Mouse (Mus musculus): ENCODE results near the gene Fgfr2. TPM values are rescaled to one million over a fixed set of nuclear protein-coding genes. Genes with fewer than 3 reads are reported as not detected.
A peak's percentile ranks its signal among the peaks of the same experiment; 100 is the strongest.

Gene Fgfr2
- total RNA-seq, 2 experiments from 2014 or later: 2.1 to 3.9 TPM

GRCm38 (mm10) chr7:132753518-132754388 is 369.4 kb downstream of the Fgfr2 start:
- no peak for DNase-seq
- intact Hi-C loops (cut with DNase I): no loop called here

DNA sequence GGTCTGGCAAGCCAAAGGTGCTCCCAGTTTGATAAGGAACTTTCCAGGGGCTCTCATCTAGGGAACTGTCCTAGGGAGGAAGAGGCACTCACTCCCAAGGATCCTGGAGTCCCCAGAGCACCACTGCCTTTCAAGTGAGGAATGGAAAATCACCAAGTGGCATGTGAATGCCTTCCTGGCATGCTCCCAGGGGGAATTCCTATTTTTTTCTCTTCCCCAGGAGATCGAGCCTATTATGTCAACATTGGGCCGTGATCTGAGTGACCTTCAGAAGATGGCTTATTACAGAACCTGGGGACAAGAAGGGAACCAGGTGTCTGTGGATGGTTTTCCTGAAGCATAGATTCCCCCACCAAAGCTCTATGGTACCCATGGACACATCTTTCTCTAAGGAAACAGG is 371.4 kb downstream of the Fgfr2 start:
- DNase-seq: no peak
- intact Hi-C loops (cut with DNase I): no loop called here

- no peak for DNase-seq
- intact Hi-C loops (cut with DNase I): no loop called here
Observed at GRCm38 (mm10) chr7:132749504-132749903, 373.6 kb downstream of the Fgfr2 start.

GRCm38 (mm10) chr7:132748076-132748769 is 374.9 kb downstream of the Fgfr2 start:
- intact Hi-C loops (cut with DNase I): no loop called here
- peak; percentile 36 to 50 for DNase-seq

DNA sequence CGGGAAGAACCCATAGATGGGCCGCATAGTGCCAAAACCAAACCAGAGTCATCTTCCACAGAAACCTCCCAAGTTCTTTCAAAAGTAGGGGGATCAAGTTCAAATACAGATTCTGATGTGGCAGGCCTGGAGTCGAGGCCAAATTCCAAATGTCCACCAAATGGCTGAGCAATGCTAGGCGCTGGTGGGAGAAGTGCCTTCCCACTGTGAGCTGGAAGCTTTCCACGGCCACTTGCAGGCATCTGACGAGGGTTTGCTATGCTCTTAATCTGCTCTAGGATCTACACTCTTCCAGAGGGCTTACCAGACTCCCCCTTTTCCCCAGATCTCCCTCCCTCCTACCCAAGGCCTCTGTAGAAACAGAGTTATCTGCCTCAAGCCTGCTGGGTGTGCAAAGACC is 376.1 kb downstream of the Fgfr2 start:
- intact Hi-C loops (cut with DNase I): no loop called here
- DNase-seq: no peak

DNA sequence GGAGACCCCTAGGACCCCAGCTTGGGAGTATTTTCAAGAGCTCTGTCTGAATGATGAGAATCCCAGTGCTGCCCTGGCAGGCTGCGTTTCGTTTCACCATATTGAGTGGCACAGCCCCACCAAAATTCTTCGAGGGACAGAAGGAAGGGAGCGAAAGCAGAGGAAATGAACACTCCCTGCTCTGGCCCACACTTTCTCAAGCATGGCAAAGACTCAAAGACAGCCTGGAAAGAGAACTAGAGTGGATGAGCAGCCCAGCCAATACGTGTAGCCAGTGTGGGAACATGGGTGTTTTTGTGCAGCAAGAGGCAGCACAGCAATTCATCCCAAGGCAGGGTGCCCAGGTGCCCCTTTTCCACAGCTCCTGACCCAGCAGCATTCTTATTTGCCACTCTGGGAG is 380.2 kb downstream of the Fgfr2 start:
- intact Hi-C loops (cut with DNase I): no loop called here
- no peak for DNase-seq

GRCm38 (mm10) chr7:132739829-132740228 is 383.3 kb downstream of the Fgfr2 start:
- intact Hi-C loops (cut with DNase I): loop anchor here (5.0 kb wide), 3 partner anchors 37 to 112 kb away; partner anchors contain the start of gene Eef1akmt2
- DNase-seq: no peak

DNA sequence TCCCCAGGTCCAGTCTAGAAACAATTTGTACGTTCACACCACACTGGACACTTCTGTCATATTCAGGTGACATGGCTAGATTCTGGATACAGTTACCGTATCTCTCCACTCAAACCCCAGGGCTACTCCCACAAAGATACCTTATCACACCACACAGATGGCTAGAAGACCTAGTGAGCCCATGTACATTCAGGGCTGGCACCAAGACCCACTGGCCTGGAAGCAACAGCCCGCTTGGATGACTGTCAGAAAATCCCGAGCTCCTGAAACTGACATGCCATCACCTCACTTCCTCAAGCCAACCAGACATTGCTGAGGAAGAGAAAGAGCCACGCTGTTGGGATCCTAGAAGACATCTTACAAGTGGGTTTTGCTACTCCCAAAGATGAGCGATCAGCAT is 384.3 kb downstream of the Fgfr2 start:
- no peak for DNase-seq
- intact Hi-C loops (cut with DNase I): loop anchor here (5.0 kb wide), 3 partner anchors 38 to 113 kb away; partner anchors contain the start of gene Eef1akmt2

- DNase-seq: peak; percentile 55 to 68
- intact Hi-C loops (cut with DNase I): loop anchor here (2.0 to 5.0 kb wide), 4 partner anchors 41 to 116 kb away; partner anchors contain the start of genes Eef1akmt2 and Fam53b
Observed at GRCm38 (mm10) chr7:132736099-132736862, 386.9 kb downstream of the Fgfr2 start.

- intact Hi-C loops (cut with DNase I): loop anchor here (5.0 kb wide), 3 partner anchors 42 to 117 kb away; partner anchors contain the start of gene Eef1akmt2
- peak; percentile 65 to 74 for DNase-seq
Observed at GRCm38 (mm10) chr7:132735145-132735544, 388.0 kb downstream of the Fgfr2 start.

DNA sequence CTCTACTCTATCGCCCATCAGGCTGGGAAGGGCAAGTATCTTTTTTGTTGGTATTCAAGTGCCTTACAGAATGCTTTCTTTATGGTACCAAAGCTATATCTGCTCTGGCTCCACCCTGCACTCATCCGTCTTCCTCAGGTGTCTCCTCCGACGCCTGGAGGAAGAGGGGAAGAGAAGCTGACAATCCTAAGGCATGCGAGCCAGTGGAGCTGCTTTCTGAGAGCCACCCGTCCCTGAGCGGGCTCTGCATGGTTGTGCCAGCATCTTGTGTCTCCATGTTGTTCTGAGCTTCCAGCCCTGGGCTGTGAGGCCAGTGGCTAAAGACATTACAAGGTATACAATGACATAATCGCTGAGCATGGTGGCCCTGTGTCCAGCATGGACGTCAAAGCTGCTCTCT is 388.9 kb downstream of the Fgfr2 start:
- DNase-seq: no peak
- intact Hi-C loops (cut with DNase I): no loop called here

DNA sequence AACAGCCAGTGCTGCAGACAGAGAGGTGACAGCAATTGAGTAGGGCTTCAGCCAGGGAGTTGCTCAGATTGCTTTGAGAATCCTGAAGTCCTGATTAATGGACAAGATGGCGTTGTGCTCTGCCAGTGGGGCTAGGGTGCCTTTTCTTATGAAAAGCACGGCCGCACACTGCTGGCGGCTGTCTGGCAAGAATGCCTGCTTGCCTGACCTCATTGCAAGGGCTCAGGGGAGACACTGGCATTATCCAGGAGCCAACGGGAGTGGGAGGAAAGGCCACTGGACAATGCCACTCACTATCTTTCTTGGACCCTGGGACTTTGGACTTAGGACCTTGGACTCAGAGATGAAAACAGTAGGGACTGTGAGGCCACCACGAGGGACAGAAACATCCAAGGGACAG is 389.6 kb downstream of the Fgfr2 start:
- intact Hi-C loops (cut with DNase I): no loop called here
- DNase-seq: peak in 1 of 2 experiments; percentile 48

GRCm38 (mm10) chr7:132732136-132732789 is 390.9 kb downstream of the Fgfr2 start:
- DNase-seq: no peak
- intact Hi-C loops (cut with DNase I): no loop called here

- intact Hi-C loops (cut with DNase I): no loop called here
- no peak for DNase-seq
Observed at GRCm38 (mm10) chr7:132731558-132731957, 391.6 kb downstream of the Fgfr2 start.

GRCm38 (mm10) chr7:132730510-132730909 is 392.6 kb downstream of the Fgfr2 start:
- intact Hi-C loops (cut with DNase I): no loop called here
- no peak for DNase-seq

GRCm38 (mm10) chr7:132729093-132729831 is 393.9 kb downstream of the Fgfr2 start:
- intact Hi-C loops (cut with DNase I): no loop called here
- no peak for DNase-seq

GRCm38 (mm10) chr7:132726106-132726861 is 396.9 kb downstream of the Fgfr2 start:
- intact Hi-C loops (cut with DNase I): no loop called here

GRCm38 (mm10) chr7:132724501-132725062 is 398.6 kb downstream of the Fgfr2 start:
- peak in 1 of 2 experiments; percentile 48 for DNase-seq
- intact Hi-C loops (cut with DNase I): no loop called here

More at GRCm38 (mm10) chr7:132726106-132726861, 396.9 kb downstream of the Fgfr2 start:
- DNase-seq: no peak

Data from heart, postnatal 14 days (tissue).